Mouse (Mus musculus): ENCODE data around the gene Serpina3c.

DNA sequence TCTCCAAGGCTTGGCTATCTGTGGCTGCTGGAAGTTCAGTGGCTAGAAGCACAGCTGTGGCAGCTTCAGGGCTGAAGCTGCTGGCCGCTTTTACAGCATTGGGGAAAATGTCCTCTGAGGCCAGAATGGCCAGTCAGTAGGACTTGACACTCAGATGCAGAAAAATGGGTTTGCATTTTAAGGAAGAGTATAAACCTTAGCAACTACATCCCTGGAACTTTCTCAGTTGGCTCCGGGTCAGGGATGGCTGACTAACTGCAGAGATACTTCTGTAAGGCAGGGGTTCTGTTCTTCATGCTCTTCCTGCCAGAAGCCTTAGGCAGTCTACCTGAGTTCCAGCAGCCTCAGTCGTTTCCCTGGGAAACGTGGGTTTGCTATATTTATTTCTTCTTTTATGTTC lies 31.4 kb upstream of the Serpina3c start:
- no peak for TF ChIP-seq CTCF (conservative IDR thresholded peaks at IDR 0.05 in 1 of 2, IDR thresholded peaks at IDR 0.05 in 1 of 2; ENCODE audit: low read depth in 2 of 2, low read length in 2 of 2)
- no peak for TF ChIP-seq MXI1 (IDR thresholded peaks at IDR 0.05; ENCODE audit: low read depth, low read length)
- TF ChIP-seq RCOR1 (conservative IDR thresholded peaks at IDR 0.05; ENCODE audit: low read depth, low read length) = no peak
- no peak for TF ChIP-seq POLR2A (IDR thresholded peaks at IDR 0.05; ENCODE audit: low read depth, low read length)
- TF ChIP-seq MYC (IDR thresholded peaks at IDR 0.05; ENCODE audit: low read depth, low read length) = no peak
- no peak for TF ChIP-seq JUND (conservative IDR thresholded peaks at IDR 0.05; ENCODE audit: low read depth, low read length)
- TF ChIP-seq CHD1 (IDR thresholded peaks at IDR 0.05; ENCODE audit: low read depth, low read length) = no peak
- TF ChIP-seq BHLHE40 (IDR thresholded peaks at IDR 0.05; ENCODE audit: low read depth, low read length) = no peak
- no peak for TF ChIP-seq E2F4 (IDR thresholded peaks at IDR 0.05; ENCODE audit: insufficient replicate concordance, low read depth, low read length)
- no peak for TF ChIP-seq POLR2AphosphoS2 (IDR thresholded peaks at IDR 0.05; ENCODE audit: low read depth, low read length)
- TF ChIP-seq PAX5 (IDR thresholded peaks at IDR 0.05; ENCODE audit: low read length) = no peak

Measured in CH12.LX (cell line).